Mouse (Mus musculus): ENCODE measurements around the gene Babam2.
A peak's percentile ranks its signal among the peaks of the same experiment; 100 is the strongest.
"Not testable (repeated sequence)": the region's sequence is repeated elsewhere in the genome, so short reads cannot be mapped to it uniquely, and the experiment has no call there.

The Babam2 gene

GRCm38 (mm10) chr5:31950532-31950931, 253.0 kb downstream of the Babam2 start:
- no peak for DNase-seq

GRCm38 (mm10) chr5:31955184-31955583, 257.7 kb downstream of the Babam2 start:
- no peak for DNase-seq

GRCm38 (mm10) chr5:31956336-31956735, 258.9 kb downstream of the Babam2 start:
- no peak for DNase-seq

DNA sequence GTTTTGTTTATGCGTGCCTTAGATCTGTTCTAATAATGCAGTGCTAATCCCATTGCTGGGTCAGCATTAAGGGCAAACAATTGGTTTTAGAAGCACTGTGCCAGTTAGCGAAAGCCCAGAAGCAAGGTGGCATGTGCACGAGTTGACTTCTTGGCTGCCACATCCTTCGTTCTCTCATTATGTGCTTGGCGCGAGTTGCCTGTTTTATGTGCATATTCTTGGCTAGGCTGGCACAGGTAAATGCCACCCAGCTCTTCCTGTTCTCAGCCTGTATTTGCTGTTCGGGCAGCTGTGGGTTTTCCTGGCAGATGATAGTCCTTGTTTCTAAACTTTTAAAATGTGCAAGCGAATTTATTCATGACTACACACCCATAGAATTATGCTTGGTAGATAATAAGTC, 262.4 kb downstream of the Babam2 start:
- no peak for DNase-seq

- no peak for DNase-seq
These were observed 263.9 kb downstream of the Babam2 start for GRCm38 (mm10) chr5:31961423-31961822.

DNA sequence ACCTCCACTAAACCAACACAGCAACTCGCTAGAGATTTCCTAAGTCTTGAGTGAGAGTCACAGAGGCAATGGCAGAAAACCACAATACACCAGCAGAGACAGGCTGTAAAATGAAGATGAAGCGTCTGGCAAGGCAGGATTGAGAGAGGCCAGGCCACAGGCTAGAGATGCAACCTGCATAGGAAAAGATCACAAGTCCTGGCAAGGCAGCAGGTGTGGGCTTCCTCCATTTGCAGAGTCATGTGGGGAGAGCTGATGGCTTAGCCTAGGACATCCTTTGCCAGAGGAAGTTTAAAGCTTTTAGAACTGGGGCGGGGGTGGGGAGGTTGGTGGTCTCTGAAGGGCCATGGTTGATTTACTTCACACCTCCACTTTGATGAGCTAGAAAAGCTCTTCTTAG, 264.9 kb downstream of the Babam2 start:
- no peak for DNase-seq

DNA sequence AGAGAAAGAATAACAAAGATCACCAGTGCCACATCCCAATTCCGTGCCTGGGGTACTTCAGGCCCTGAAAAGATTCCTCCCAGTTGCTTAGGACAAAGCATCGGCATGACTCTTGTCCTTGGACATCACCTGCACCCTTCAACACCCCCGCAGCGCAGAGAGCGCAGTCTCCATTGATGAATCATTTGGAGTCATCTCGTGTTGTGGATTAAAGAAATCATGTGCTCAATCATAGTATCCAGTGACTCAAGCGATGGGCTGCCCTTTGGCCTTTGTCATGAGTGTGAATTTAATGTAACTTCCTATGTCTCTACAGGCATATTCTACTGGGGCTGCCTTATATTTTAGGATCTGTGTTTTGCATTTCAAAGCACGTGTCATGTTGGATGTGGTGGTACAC, 265.9 kb downstream of the Babam2 start:
- DNase-seq: no peak

- no peak for DNase-seq
These were observed 266.4 kb downstream of the Babam2 start for GRCm38 (mm10) chr5:31963851-31964250.

DNA sequence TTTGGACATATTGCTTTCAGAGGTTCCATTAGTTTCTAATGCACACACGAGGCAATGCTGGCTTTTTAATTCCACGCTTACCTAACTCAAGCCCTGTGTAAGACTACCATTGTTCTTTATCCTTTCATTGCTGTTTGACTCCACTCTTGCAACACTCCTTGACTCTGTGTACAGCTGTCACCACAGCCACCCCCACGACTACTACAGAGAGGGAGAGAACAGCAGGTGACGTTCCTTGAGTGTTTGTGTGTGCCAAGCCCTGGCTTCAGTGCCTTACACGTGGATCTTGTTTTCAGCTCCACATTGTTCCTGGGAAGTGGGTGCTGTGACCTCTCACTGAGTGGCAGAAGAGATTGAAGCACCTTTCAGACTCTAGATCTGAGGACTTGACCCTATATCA, 269.3 kb downstream of the Babam2 start:
- DNase-seq: no peak

DNA sequence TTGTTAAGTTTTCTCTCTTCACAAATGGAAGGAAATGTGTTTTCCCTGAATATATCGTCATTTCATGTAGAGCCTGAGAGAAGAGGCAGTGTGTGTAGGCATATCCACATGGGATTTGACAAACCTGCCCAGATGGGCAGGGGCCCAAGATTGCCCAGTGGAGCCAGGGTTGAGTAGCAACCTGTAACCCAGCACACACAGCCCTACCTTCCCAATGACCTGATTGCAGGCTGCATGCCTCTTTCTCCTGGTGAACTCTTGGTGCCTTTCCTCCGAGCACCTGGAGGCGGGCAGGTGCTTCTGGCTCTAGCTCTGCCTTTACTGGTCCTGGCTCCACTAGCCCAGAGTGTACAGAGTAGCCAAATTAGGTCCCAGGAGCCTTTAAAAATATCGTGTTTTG, 270.0 kb downstream of the Babam2 start:
- no peak for DNase-seq

DNA sequence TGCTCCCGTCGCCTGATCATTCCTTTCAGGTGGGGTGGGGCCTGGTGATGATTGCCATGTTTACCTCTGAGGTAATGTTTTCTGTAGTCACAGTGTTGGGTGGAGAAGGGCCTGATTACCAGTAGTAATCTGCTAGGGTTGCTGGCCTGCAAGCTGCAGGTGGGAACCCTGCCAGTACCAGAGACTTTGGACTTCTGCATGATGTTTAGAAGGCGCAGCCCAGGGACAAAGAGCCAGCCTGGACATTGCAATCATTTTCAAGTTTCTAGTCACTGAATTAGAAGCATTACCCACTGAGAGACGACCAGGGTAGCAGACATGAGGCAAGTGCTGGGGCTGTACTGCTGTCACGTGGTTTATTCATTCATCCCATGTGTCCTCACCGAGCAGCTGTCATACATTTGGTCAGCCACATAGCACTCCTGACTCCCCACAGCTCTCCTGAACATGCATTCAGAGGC, 270.6 kb downstream of the Babam2 start:
- DNase-seq: peak; percentile 76

GRCm38 (mm10) chr5:31972416-31972815, 274.9 kb downstream of the Babam2 start:
- not testable (repeated sequence) for DNase-seq

- DNase-seq: no peak
These were observed 277.2 kb downstream of the Babam2 start for GRCm38 (mm10) chr5:31974614-31975168.

DNA sequence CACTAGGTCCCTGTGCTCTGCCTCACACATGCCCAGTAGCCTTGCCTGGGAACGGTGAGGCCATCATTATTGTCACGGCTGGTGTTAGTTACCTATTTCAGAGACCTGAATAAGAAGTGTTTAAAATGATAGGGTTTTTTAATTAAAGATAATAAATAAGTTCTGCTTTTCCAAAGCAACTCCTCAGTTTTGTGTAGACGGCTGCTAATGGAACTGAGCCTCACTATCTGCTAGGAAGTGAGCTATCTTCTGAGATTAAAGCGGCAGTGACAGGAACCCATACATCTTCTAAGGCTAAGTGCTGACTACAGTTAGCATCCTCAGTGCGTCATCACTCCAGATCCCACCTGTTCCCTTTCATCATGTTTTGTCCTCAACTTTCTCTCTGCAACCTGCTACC, 284.6 kb downstream of the Babam2 start:
- DNase-seq: no peak

- no peak for DNase-seq
These were observed 285.7 kb downstream of the Babam2 start for GRCm38 (mm10) chr5:31983161-31983560.

DNA sequence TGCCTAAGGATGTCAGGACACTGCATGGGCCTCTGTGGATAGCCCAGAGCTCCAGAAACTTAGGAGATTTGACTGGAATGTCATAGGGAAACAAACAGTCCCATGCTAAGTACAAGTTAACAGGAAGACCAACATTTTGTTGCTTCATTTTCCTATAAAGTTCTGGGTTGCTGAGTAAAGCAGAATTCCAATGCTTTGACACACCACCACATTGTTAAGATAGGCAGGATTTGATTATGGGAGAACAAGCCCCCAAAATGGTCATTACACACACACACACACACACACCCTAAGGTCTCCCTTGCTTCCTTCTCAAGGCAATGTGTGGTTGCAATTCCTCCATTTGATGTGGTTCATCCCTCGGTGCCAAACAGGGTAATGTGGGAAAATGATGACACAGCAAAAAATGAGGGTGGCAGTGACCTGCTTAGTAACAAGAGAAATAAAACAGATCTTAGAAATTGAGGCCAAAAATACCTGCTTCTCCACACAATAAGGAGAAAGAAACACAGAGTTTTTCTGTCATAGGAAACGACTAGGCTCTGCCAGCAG, 286.4 kb downstream of the Babam2 start:
- no peak for DNase-seq

GRCm38 (mm10) chr5:31984369-31984961, 287.0 kb downstream of the Babam2 start:
- DNase-seq: no peak

DNA sequence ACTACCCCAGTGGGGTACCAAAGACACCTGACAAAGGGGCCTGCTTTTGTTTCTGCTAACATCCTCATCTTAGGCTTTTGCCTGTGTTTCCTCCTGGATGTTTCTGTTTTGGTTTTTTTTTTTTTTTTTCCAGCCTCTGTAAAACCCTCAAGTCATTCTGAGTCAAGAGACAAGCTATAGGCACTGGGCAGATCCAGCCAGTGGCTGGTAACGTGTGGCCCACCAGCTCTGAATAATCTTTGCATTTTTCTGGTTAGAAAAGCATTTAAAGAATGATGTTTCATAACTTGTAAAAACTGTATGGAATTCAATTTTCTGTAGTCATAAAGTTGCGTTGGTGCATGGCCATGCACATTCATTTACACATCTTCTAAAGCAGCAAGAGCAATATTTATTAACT, 287.5 kb downstream of the Babam2 start:
- DNase-seq: no peak

DNA sequence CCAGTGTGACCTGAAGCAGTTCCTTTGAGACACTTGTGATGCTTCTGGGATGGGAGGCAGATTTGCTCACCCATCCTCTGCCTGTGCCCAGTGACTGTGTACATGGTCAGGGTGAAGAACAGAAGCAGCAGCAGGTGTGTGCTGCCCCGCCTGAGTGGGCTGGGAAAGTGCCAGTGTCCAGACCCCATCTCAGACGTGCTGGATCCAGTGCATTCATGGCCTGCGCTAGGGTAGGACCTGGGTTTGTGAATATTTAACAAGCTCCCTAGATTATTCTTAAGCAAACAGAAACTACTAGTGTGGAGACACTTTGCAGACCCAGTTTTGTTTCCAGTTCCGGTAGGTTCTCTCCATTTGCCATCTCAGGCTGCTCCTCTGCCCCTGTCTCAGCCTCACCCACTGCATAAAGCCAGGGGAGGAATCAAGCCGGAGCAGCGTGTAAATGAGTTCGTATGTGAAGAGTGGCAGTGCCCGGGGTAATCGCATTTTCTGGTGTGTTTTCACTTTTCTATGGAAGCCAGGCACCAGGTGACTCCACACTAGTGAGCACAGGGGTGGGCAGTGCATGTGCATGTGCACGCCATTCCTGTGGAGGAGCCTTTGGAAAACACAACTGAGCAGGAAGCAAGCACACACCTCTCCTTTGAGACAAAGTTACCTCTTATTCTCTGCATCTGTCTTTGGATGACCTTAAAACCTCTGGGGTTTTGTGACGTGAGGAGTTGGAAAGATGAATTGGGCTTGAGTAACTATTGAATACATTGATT, 290.2 kb downstream of the Babam2 start:
- DNase-seq: peak; percentile 48

GRCm38 (mm10) chr5:31997189-31997954, 299.9 kb downstream of the Babam2 start:
- DNase-seq: no peak

DNA sequence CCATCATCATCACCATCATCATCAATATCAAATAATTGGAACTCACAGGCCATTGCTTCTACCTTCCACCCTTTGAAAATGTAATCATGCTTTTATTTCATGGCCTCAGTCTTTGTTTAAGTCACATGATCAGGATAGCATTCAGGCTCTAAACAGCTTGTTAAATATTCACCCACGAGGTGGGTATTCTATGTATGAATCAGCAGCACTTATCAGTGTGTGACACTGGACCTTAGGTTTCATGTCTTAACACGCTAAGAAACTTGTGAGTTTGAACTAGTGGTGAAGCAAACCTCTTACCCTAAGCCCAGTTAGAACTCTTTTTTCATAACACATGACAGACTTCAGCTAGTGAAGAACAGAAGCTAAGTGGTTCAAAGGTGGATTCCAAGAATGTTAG, 301.3 kb downstream of the Babam2 start:
- no peak for DNase-seq

- DNase-seq: no peak
These were observed 302.6 kb downstream of the Babam2 start for GRCm38 (mm10) chr5:32000076-32000475.

GRCm38 (mm10) chr5:32001266-32001665, 303.8 kb downstream of the Babam2 start:
- no peak for DNase-seq
